Mouse (Mus musculus): ENCODE measurements at regions not wholly inside any gene's neighbourhood (a gene's known extent, or its start where the extent isn't known, plus 50 kb on each side); places are given as distances from the start of the nearest gene placed in this dataset.

DNA sequence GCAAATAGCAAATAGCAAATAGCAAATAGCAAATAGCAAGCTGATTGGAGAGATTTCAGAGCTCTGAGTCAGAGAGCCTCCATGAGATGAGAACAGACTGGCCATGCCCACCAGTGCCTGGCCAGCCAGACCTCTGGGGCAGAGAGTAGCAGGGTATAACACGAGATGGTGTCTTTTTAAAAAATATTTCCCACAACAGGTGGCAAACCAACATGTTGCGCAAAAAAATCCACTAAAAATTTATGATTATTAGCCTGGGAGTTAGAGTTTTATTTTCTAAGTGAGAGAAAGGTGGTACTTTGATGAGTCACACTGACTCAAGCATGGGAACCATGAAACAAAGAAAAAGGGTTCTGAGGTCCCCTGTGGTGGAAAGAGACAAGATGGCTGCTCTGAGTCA lies 753.5 kb upstream of the Adam24 start:
- TF ChIP-seq CHD2 (IDR thresholded peaks at IDR 0.05; ENCODE audit: low read depth, low read length) (no peak), HCFC1 (IDR thresholded peaks at IDR 0.05; ENCODE audit: borderline replicate concordance, insufficient read depth, low read length) (no peak), ZNF384 (IDR thresholded peaks at IDR 0.05; ENCODE audit: low read depth, low read length) (no peak)

Measured in ES-E14 (cell line).